Mouse (Mus musculus) ES-Bruce4 (cell line): ENCODE data around the gene Satb1.

Experiments
- CTCF ChIP-seq: IDR thresholded peaks from one replicate; pipeline ENCODE4 v1.8.1; 2011; ENCODE audit warnings: low read depth, low read length
- EP300 ChIP-seq: IDR thresholded peaks from 2 replicates; pipeline ENCODE4 v1.6.1; 2011; ENCODE audit warnings: low read depth, low read length; ENCODE audit not compliant: insufficient read depth
- POLR2A ChIP-seq: IDR thresholded peaks from one replicate; pipeline ENCODE4 v1.8.1; 2011; ENCODE audit warnings: low read length; ENCODE audit not compliant: insufficient read depth

GRCm38 (mm10) chr17:51880221-51880620 is 47.1 kb upstream of the Satb1 start:
- TF ChIP-seq CTCF: no peak
- no peak for TF ChIP-seq EP300
- TF ChIP-seq POLR2A: no peak
